Mouse (Mus musculus) ES-E14 (cell line): ENCODE data around the gene Peak1.

Experiments used
- CHD2 ChIP-seq: IDR thresholded peaks from 2 replicates; pipeline ENCODE4 v1.6.1; 2014; ENCODE audit warnings: mild to moderate bottlenecking, low read depth, low read length, inconsistent platforms
- HCFC1 ChIP-seq: IDR thresholded peaks from 2 replicates; pipeline ENCODE4 v1.6.1; 2012; ENCODE audit warnings: low read length, inconsistent platforms, borderline replicate concordance; ENCODE audit not compliant: insufficient read depth
- MAFK ChIP-seq: IDR thresholded peaks from 2 replicates; pipeline ENCODE4 v1.6.1; 2014; ENCODE audit warnings: mild to moderate bottlenecking, low read depth, low read length, inconsistent platforms; ENCODE audit not compliant: insufficient read depth
- ZC3H11A ChIP-seq: IDR thresholded peaks from 2 replicates; pipeline ENCODE4 v1.6.1; 2012; ENCODE audit warnings: low read depth, mild to moderate bottlenecking, inconsistent platforms, low read length, borderline replicate concordance
- ZNF384 ChIP-seq: IDR thresholded peaks from 2 replicates; pipeline ENCODE4 v1.6.1; 2012; ENCODE audit warnings: low read depth, low read length, inconsistent platforms

DNA sequence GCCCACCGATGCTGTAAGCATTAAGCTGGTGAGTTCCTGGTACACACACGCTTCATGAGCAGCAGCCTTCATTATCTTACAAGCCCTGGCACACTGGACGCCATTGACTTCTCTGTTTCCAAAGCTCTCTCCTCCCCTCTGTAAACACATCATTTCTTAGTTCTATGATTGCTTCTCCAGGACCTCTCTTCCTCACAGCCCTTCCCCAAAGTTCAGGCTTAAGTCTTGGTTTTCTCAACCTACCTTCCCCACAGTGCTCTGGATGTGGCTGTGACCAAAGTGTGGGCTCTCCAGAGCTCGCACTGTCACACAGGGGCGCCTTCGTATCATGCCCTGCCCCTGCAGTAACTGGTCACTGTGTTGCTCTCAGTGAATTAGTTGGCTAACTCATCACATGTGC lies 252.5 kb downstream of the Peak1 start, which contains the start of gene Tspan3:
- no peak for TF ChIP-seq MAFK
- no peak for TF ChIP-seq ZNF384
- TF ChIP-seq HCFC1 = no peak
- TF ChIP-seq CHD2 = no peak
- TF ChIP-seq ZC3H11A = no peak
